Mouse (Mus musculus): ENCODE results near the gene Hyal2.
"Not testable (repeated sequence)": the region's sequence is repeated elsewhere in the genome, so short reads cannot be mapped to it uniquely, and the experiment has no call there.

The Hyal2 gene

GRCm38 (mm10) chr9:107551890-107552355 lies 15.8 kb upstream of the Hyal2 start:
- Histone ChIP-seq H3K27me3 (ENCODE audit: control insufficient read depth, insufficient read depth, low read length, poor library complexity, severe bottlenecking) (no peaks in the 10 kb centered on the region), H3K36me3 (ENCODE audit: control insufficient read depth, insufficient read depth, low read length, poor library complexity, severe bottlenecking) (no peaks in the 10 kb centered on the region)
- no peak for DNase-seq (ENCODE audit: low read depth, low spot score)

GRCm38 (mm10) chr9:107552690-107553393 lies 14.9 kb upstream of the Hyal2 start:
- Histone ChIP-seq H3K36me3 (ENCODE audit: control insufficient read depth, insufficient read depth, low read length, poor library complexity, severe bottlenecking) (peaks cover 4% of the 10 kb centered on the region), H3K27me3 (ENCODE audit: control insufficient read depth, insufficient read depth, low read length, poor library complexity, severe bottlenecking) (no peaks in the 10 kb centered on the region)
- no peak for DNase-seq (ENCODE audit: low read depth, low spot score)

GRCm38 (mm10) chr9:107553541-107554318 lies 14.0 kb upstream of the Hyal2 start:
- peak; percentile 42 for DNase-seq (ENCODE audit: low read depth, low spot score)

GRCm38 (mm10) chr9:107554319-107554825 lies 13.4 kb upstream of the Hyal2 start:
- no peaks in the 10 kb centered on the region for H3K27me3 ChIP-seq (ENCODE audit: control insufficient read depth, insufficient read depth, low read length, poor library complexity, severe bottlenecking)

More at GRCm38 (mm10) chr9:107553541-107554318, 14.0 kb upstream of the Hyal2 start:
- Histone ChIP-seq H3K36me3 (ENCODE audit: control insufficient read depth, insufficient read depth, low read length, poor library complexity, severe bottlenecking) (peaks cover 10% of the 10 kb centered on the region), H3K27me3 (ENCODE audit: control insufficient read depth, insufficient read depth, low read length, poor library complexity, severe bottlenecking) (no peaks in the 10 kb centered on the region)

GRCm38 (mm10) chr9:107555031-107555457 lies 12.7 kb upstream of the Hyal2 start:
- no peaks in the 10 kb centered on the region for H3K27me3 ChIP-seq (ENCODE audit: control insufficient read depth, insufficient read depth, low read length, poor library complexity, severe bottlenecking)
- peak; percentile 68 for DNase-seq (ENCODE audit: low read depth, low spot score)
- peaks cover 12% of the 10 kb centered on the region for H3K36me3 ChIP-seq (ENCODE audit: control insufficient read depth, insufficient read depth, low read length, poor library complexity, severe bottlenecking)

More at GRCm38 (mm10) chr9:107554319-107554825, 13.4 kb upstream of the Hyal2 start:
- H3K36me3 ChIP-seq (ENCODE audit: control insufficient read depth, insufficient read depth, low read length, poor library complexity, severe bottlenecking) = peaks cover 10% of the 10 kb centered on the region
- DNase-seq (ENCODE audit: low read depth, low spot score) = peak; percentile 99

- Histone ChIP-seq H3K27me3 (ENCODE audit: control insufficient read depth, insufficient read depth, low read length, poor library complexity, severe bottlenecking) (no peaks in the 10 kb centered on the region), H3K36me3 (ENCODE audit: control insufficient read depth, insufficient read depth, low read length, poor library complexity, severe bottlenecking) (peaks cover 12% of the 10 kb centered on the region)
- DNase-seq (ENCODE audit: low read depth, low spot score) = no peak
These were observed 12.0 kb upstream of the Hyal2 start for GRCm38 (mm10) chr9:107555701-107556100.

- H3K36me3 ChIP-seq (ENCODE audit: control insufficient read depth, insufficient read depth, low read length, poor library complexity, severe bottlenecking) = peaks cover 12% of the 10 kb centered on the region
These were observed 11.4 kb upstream of the Hyal2 start for GRCm38 (mm10) chr9:107556346-107556745.

GRCm38 (mm10) chr9:107563029-107563581 lies 4.6 kb upstream of the Hyal2 start, which contains the start of gene Tusc2:
Gene Tusc2 (plus strand): TSS chr9:107563255.
- Histone ChIP-seq H3K36me3 (ENCODE audit: control insufficient read depth, insufficient read depth, low read length, poor library complexity, severe bottlenecking) (peaks cover 5% of the 10 kb centered on the region; the same call in 1 of the 2 replicates), H3K27me3 (ENCODE audit: control insufficient read depth, insufficient read depth, low read length, poor library complexity, severe bottlenecking) (no peaks in the 10 kb centered on the region)
- peak; percentile 95 for DNase-seq (ENCODE audit: low read depth, low spot score)

More at GRCm38 (mm10) chr9:107556346-107556745, 11.4 kb upstream of the Hyal2 start:
- H3K27me3 ChIP-seq (ENCODE audit: control insufficient read depth, insufficient read depth, low read length, poor library complexity, severe bottlenecking) = no peaks in the 10 kb centered on the region
- no peak for DNase-seq (ENCODE audit: low read depth, low spot score)

- not testable (repeated sequence) for H3K27me3 ChIP-seq (ENCODE audit: control insufficient read depth, insufficient read depth, low read length, poor library complexity, severe bottlenecking); DNase-seq (ENCODE audit: low read depth, low spot score); H3K36me3 ChIP-seq (ENCODE audit: control insufficient read depth, insufficient read depth, low read length, poor library complexity, severe bottlenecking)
These were observed 2.2 kb upstream of the Hyal2 start for GRCm38 (mm10) chr9:107565556-107565955.

- peak; percentile 88 for DNase-seq (ENCODE audit: low read depth, low spot score)
- H3K27me3 ChIP-seq (ENCODE audit: control insufficient read depth, insufficient read depth, low read length, poor library complexity, severe bottlenecking) = no peaks in the 10 kb centered on the region
- no peaks in the 10 kb centered on the region for H3K36me3 ChIP-seq (ENCODE audit: control insufficient read depth, insufficient read depth, low read length, poor library complexity, severe bottlenecking)
These were observed 1.6 kb upstream of the Hyal2 start for GRCm38 (mm10) chr9:107566041-107566709.

- Histone ChIP-seq H3K27me3 (ENCODE audit: control insufficient read depth, insufficient read depth, low read length, poor library complexity, severe bottlenecking) (no peaks in the 10 kb centered on the region), H3K36me3 (ENCODE audit: control insufficient read depth, insufficient read depth, low read length, poor library complexity, severe bottlenecking) (no peaks in the 10 kb centered on the region)
- DNase-seq (ENCODE audit: low read depth, low spot score) = no peak
These were observed 890 bp upstream of the Hyal2 start for GRCm38 (mm10) chr9:107566855-107567254.

- no peaks in the 10 kb centered on the region for H3K27me3 ChIP-seq (ENCODE audit: control insufficient read depth, insufficient read depth, low read length, poor library complexity, severe bottlenecking)
- DNase-seq (ENCODE audit: low read depth, low spot score) = peak; percentile 88
- no peaks in the 10 kb centered on the region for H3K36me3 ChIP-seq (ENCODE audit: control insufficient read depth, insufficient read depth, low read length, poor library complexity, severe bottlenecking)
These were observed 851 bp downstream of the Hyal2 start for GRCm38 (mm10) chr9:107568331-107569261.

- no peaks in the 10 kb centered on the region for H3K36me3 ChIP-seq (ENCODE audit: control insufficient read depth, insufficient read depth, low read length, poor library complexity, severe bottlenecking)
- no peak for DNase-seq (ENCODE audit: low read depth, low spot score)
- no peaks in the 10 kb centered on the region for H3K27me3 ChIP-seq (ENCODE audit: control insufficient read depth, insufficient read depth, low read length, poor library complexity, severe bottlenecking)
These were observed 1.5 kb downstream of the Hyal2 start for GRCm38 (mm10) chr9:107569270-107569669.

All from splenic B cell, adult 2 months (primary cell).